Mouse (Mus musculus): ENCODE results near the gene Fbxo44. TPM values are rescaled to one million over a fixed set of nuclear protein-coding genes. Genes with fewer than 3 reads are reported as not detected.

The Fbxo44 gene
- polyA plus RNA-seq, 1 experiment from 2014 or later, result 25.1 TPM

GRCm38 (mm10) chr4:148139767-148140097 is 20.6 kb downstream of the Fbxo44 start:
- Histone ChIP-seq H3K4me2 (ENCODE audit: low read depth, low read length) (peak overlapping the region; percentile 88), H3K9me3 (replicated peaks; ENCODE audit: control insufficient read depth, low read length) (no peaks in the 10 kb centered on the region), H3K4me1 (ENCODE audit: control insufficient read depth, insufficient read depth, low read length) (peaks cover 4% of the 10 kb centered on the region), H3K4me3 (ENCODE audit: low read depth, low read length) (peak overlapping the region; percentile 62), H3K9ac (replicated peaks; ENCODE audit: low read length) (peak overlapping the region; percentile 23), H3K27me3 (ENCODE audit: control insufficient read depth, insufficient read depth, low read length) (peaks cover 2% of the 10 kb centered on the region; the same call in 1 of the 2 replicates), H3K36me3 (replicated peaks; ENCODE audit: control insufficient read depth, insufficient read depth, low read depth, low read length) (no peaks in the 10 kb centered on the region), H3K27ac (replicated peaks; ENCODE audit: low read depth, low read length) (no peak overlapping the region)
- 1% methylated on average over 12 of the region's 12 CpGs for WGBS
- DNase-seq (ENCODE audit: low spot score) (no peak), ATAC-seq (replicated peaks; ENCODE audit: insufficient number of reproducible peaks, low FRiP score, low TSS enrichment, low read depth) (no peak; the same call in 1 of the 2 replicates)

- Histone ChIP-seq H3K36me3 (replicated peaks; ENCODE audit: control insufficient read depth, insufficient read depth, low read depth, low read length) (no peaks in the 10 kb centered on the region), H3K9ac (replicated peaks; ENCODE audit: low read length) (no peak overlapping the region), H3K27ac (replicated peaks; ENCODE audit: low read depth, low read length) (no peak overlapping the region), H3K4me3 (ENCODE audit: low read depth, low read length) (no peak overlapping the region), H3K4me1 (ENCODE audit: control insufficient read depth, insufficient read depth, low read length) (peaks cover 4% of the 10 kb centered on the region), H3K4me2 (ENCODE audit: low read depth, low read length) (no peak overlapping the region), H3K9me3 (replicated peaks; ENCODE audit: control insufficient read depth, low read length) (no peaks in the 10 kb centered on the region), H3K27me3 (ENCODE audit: control insufficient read depth, insufficient read depth, low read length) (peaks cover 2% of the 10 kb centered on the region; the same call in 1 of the 2 replicates)
- no peak for ATAC-seq (replicated peaks; ENCODE audit: insufficient number of reproducible peaks, low FRiP score, low TSS enrichment, low read depth)
- no peak for DNase-seq (ENCODE audit: low spot score)
- whole genome bisulfite sequencing, result 71% methylated on average over 8 of the region's 8 CpGs
Observed at GRCm38 (mm10) chr4:148137503-148137902, 22.8 kb downstream of the Fbxo44 start.

GRCm38 (mm10) chr4:148134988-148135387 is 25.3 kb downstream of the Fbxo44 start:
- Histone ChIP-seq H3K27me3 (ENCODE audit: control insufficient read depth, insufficient read depth, low read length) (peaks cover 11% of the 10 kb centered on the region), H3K27ac (replicated peaks; ENCODE audit: low read depth, low read length) (no peak overlapping the region), H3K4me1 (ENCODE audit: control insufficient read depth, insufficient read depth, low read length) (peaks cover 7% of the 10 kb centered on the region), H3K9me3 (replicated peaks; ENCODE audit: control insufficient read depth, low read length) (no peaks in the 10 kb centered on the region), H3K4me3 (ENCODE audit: low read depth, low read length) (no peak overlapping the region), H3K36me3 (replicated peaks; ENCODE audit: control insufficient read depth, insufficient read depth, low read depth, low read length) (no peaks in the 10 kb centered on the region), H3K4me2 (ENCODE audit: low read depth, low read length) (no peak overlapping the region), H3K9ac (replicated peaks; ENCODE audit: low read length) (no peak overlapping the region)
- ATAC-seq (replicated peaks; ENCODE audit: insufficient number of reproducible peaks, low FRiP score, low TSS enrichment, low read depth) (no peak), DNase-seq (ENCODE audit: low spot score) (no peak)
- WGBS, result 86% methylated on average over 8 of the region's 8 CpGs

- Histone ChIP-seq H3K36me3 (replicated peaks; ENCODE audit: control insufficient read depth, insufficient read depth, low read depth, low read length) (no peaks in the 10 kb centered on the region), H3K9me3 (replicated peaks; ENCODE audit: control insufficient read depth, low read length) (no peaks in the 10 kb centered on the region), H3K9ac (replicated peaks; ENCODE audit: low read length) (peak overlapping the region; percentile 92), H3K4me1 (ENCODE audit: control insufficient read depth, insufficient read depth, low read length) (peaks cover 3% of the 10 kb centered on the region; the same call in 1 of the 2 replicates), H3K27me3 (ENCODE audit: control insufficient read depth, insufficient read depth, low read length) (peaks cover 19% of the 10 kb centered on the region), H3K4me2 (ENCODE audit: low read depth, low read length) (peak overlapping the region; percentile 95), H3K4me3 (ENCODE audit: low read depth, low read length) (peak overlapping the region; percentile 78), H3K27ac (replicated peaks; ENCODE audit: low read depth, low read length) (0 out of 2 replicates have a peak overlapping the region, but pooled peaks have one; percentile 35)
- ATAC-seq (replicated peaks; ENCODE audit: insufficient number of reproducible peaks, low FRiP score, low TSS enrichment, low read depth) (peak; percentile 57), DNase-seq (ENCODE audit: low spot score) (peak; percentile 56)
- WGBS, result under 1% methylated on average over 21 of the region's 21 CpGs
Observed at GRCm38 (mm10) chr4:148131497-148132081, 28.7 kb downstream of the Fbxo44 start.

GRCm38 (mm10) chr4:148130561-148131413 is 29.5 kb downstream of the Fbxo44 start, which contains the start of gene Draxin:
Gene Draxin, minus strand, starts transcription at chr4:148130698.
- WGBS, result under 1% methylated on average over 59 of the region's 87 CpGs
- H3K36me3 ChIP-seq (replicated peaks; ENCODE audit: control insufficient read depth, insufficient read depth, low read depth, low read length), result no peaks in the 10 kb centered on the region
- peak; percentile 70 for ATAC-seq (replicated peaks; ENCODE audit: insufficient number of reproducible peaks, low FRiP score, low TSS enrichment, low read depth)

GRCm38 (mm10) chr4:148130133-148130532 is 30.1 kb downstream of the Fbxo44 start, which contains the start of gene Mad2l2:
Gene Mad2l2, plus strand, starts transcription at chr4:148130384.
- Histone ChIP-seq H3K4me3 (ENCODE audit: low read depth, low read length) (peak within 1 kb of the TSS; percentile 78), H3K9me3 (replicated peaks; ENCODE audit: control insufficient read depth, low read length) (no peaks in the 10 kb centered on the region), H3K4me2 (ENCODE audit: low read depth, low read length) (peak within 1 kb of the TSS; percentile 95), H3K36me3 (replicated peaks; ENCODE audit: control insufficient read depth, insufficient read depth, low read depth, low read length) (no peaks in the 10 kb centered on the region), H3K4me1 (ENCODE audit: control insufficient read depth, insufficient read depth, low read length) (peaks cover 3% of the 10 kb centered on the region; the same call in 1 of the 2 replicates), H3K27me3 (ENCODE audit: control insufficient read depth, insufficient read depth, low read length) (peaks cover 19% of the 10 kb centered on the region), H3K9ac (replicated peaks; ENCODE audit: low read length) (peak within 1 kb of the TSS; percentile 92), H3K27ac (replicated peaks; ENCODE audit: low read depth, low read length) (peak within 1 kb of the TSS; percentile 76)
- DNase-seq (ENCODE audit: low spot score) (peak; percentile 7), ATAC-seq (replicated peaks; ENCODE audit: insufficient number of reproducible peaks, low FRiP score, low TSS enrichment, low read depth) (peak; percentile 4; the same call in 1 of the 2 replicates)
- 1% methylated on average over 18 of the region's 18 CpGs for WGBS

More at GRCm38 (mm10) chr4:148130561-148131413, 29.5 kb downstream of the Fbxo44 start, which contains the start of gene Draxin:
- no peaks in the 10 kb centered on the region for H3K9me3 ChIP-seq (replicated peaks; ENCODE audit: control insufficient read depth, low read length)
- H3K9ac ChIP-seq (replicated peaks; ENCODE audit: low read length), result peak within 1 kb of the TSS; percentile 92
- peak within 1 kb of the TSS; percentile 95 for H3K4me2 ChIP-seq (ENCODE audit: low read depth, low read length)
- peak; percentile 80 for DNase-seq (ENCODE audit: low spot score)
- H3K4me3 ChIP-seq (ENCODE audit: low read depth, low read length), result peak within 1 kb of the TSS; percentile 78
- H3K27me3 ChIP-seq (ENCODE audit: control insufficient read depth, insufficient read depth, low read length), result peaks cover 19% of the 10 kb centered on the region
- H3K27ac ChIP-seq (replicated peaks; ENCODE audit: low read depth, low read length), result peak within 1 kb of the TSS; percentile 76
- peaks cover 3% of the 10 kb centered on the region; the same call in 1 of the 2 replicates for H3K4me1 ChIP-seq (ENCODE audit: control insufficient read depth, insufficient read depth, low read length)

GRCm38 (mm10) chr4:148128672-148129071 is 31.6 kb downstream of the Fbxo44 start:
- Histone ChIP-seq H3K4me3 (ENCODE audit: low read depth, low read length) (no peak overlapping the region), H3K9me3 (replicated peaks; ENCODE audit: control insufficient read depth, low read length) (no peaks in the 10 kb centered on the region), H3K4me1 (ENCODE audit: control insufficient read depth, insufficient read depth, low read length) (peaks cover 3% of the 10 kb centered on the region; the same call in 1 of the 2 replicates), H3K4me2 (ENCODE audit: low read depth, low read length) (no peak overlapping the region), H3K9ac (replicated peaks; ENCODE audit: low read length) (no peak overlapping the region), H3K27ac (replicated peaks; ENCODE audit: low read depth, low read length) (no peak overlapping the region), H3K36me3 (replicated peaks; ENCODE audit: control insufficient read depth, insufficient read depth, low read depth, low read length) (no peaks in the 10 kb centered on the region), H3K27me3 (ENCODE audit: control insufficient read depth, insufficient read depth, low read length) (peaks cover 19% of the 10 kb centered on the region)
- 83% methylated on average over 2 of the region's 2 CpGs for WGBS
- DNase-seq (ENCODE audit: low spot score) (no peak), ATAC-seq (replicated peaks; ENCODE audit: insufficient number of reproducible peaks, low FRiP score, low TSS enrichment, low read depth) (no peak)
